Mouse (Mus musculus) neural tube, embryonic 11.5 days (tissue): ENCODE data around the gene Gm21190. TPM values are rescaled to one million over a fixed set of nuclear protein-coding genes. Genes with fewer than 3 reads are reported as not detected.
"Not testable (repeated sequence)": the region's sequence is repeated elsewhere in the genome, so short reads cannot be mapped to it uniquely, and the experiment has no call there.

ENCODE experiments used
- ATAC-seq: fragments of 200-750 bp; cut with Nextera tagmentation; 2 replicates; pipeline ENCODE4 v1.8.0; 2017; ENCODE audit warnings: moderate number of reproducible peaks, mild to moderate bottlenecking, moderate TSS enrichment, moderate library complexity; ENCODE audit not compliant: insufficient read depth, low FRiP score, low TSS enrichment
- DNase-seq: peaks from one replicate; pipeline ENCODE4 v3.0.0-alpha.2; 2015; ENCODE audit warnings: low spot score
- H3K27ac ChIP-seq: fragments of 300-500 bp; sonication (generic); 2 replicates; pipeline ENCODE4 v1.5.1; 2014; ENCODE audit warnings: low read depth, mild to moderate bottlenecking, low read length
- H3K27me3 ChIP-seq: fragments of 300-500 bp; sonication (generic); 2 replicates; pipeline ENCODE4 v1.6.1; 2014; ENCODE audit warnings: mild to moderate bottlenecking, low read length, mixed read lengths; ENCODE audit not compliant: control insufficient read depth, insufficient read depth
- H3K36me3 ChIP-seq: fragments of 300-500 bp; sonication (generic); 2 replicates; pipeline ENCODE4 v1.6.1; 2014; ENCODE audit warnings: mild to moderate bottlenecking, low read length, moderate library complexity, mixed read lengths; ENCODE audit not compliant: control insufficient read depth, insufficient read depth
- H3K4me1 ChIP-seq: fragments of 300-500 bp; sonication (generic); 2 replicates; pipeline ENCODE4 v1.6.1; 2014; ENCODE audit warnings: low read length, mixed read lengths; ENCODE audit not compliant: control insufficient read depth, insufficient read depth
- H3K4me2 ChIP-seq: fragments of 300-500 bp; sonication (generic); 2 replicates; pipeline ENCODE4 v1.6.1; 2014; ENCODE audit warnings: low read depth, mild to moderate bottlenecking, moderate library complexity
- H3K4me3 ChIP-seq: fragments of 300-500 bp; sonication (generic); 2 replicates; pipeline ENCODE4 v1.5.1; 2014; ENCODE audit warnings: low read depth, low read length
- H3K9ac ChIP-seq: fragments of 300-500 bp; sonication (generic); 2 replicates; pipeline ENCODE4 v1.6.1; 2014; ENCODE audit warnings: mild to moderate bottlenecking, low read length
- H3K9me3 ChIP-seq: fragments of 300-500 bp; sonication (generic); 2 replicates; pipeline ENCODE4 v1.6.1; 2016; ENCODE audit warnings: low read length; ENCODE audit not compliant: control insufficient read depth
- WGBS: fragments of 180-500 bp; shearing (Covaris S2); extraction: QIAGEN DNeasy Blood & Tissue Kit; methylation state at CpG from one replicate; pipeline ENCODE4 v1.1.7; 2014; 5-methylcytosine and 5-hydroxymethylcytosine counted together
- polyA plus RNA-seq: library from polyadenylated mRNA; unstranded; fragments of >200 nt; fragmentation: Nextera tagmentation; extraction: Ambion mirVana; gene quantifications from 2 replicates; pipeline ENCODE4 v1.2.1, GENCODE M21; 2014

Gene Gm21190
- polyA plus RNA-seq, 1 experiment from 2014 or later = not detected

- 47% methylated on average over 2 of the region's 2 CpGs for WGBS
- DNase-seq = peak; percentile 7
- not testable (repeated sequence) for H3K4me1 ChIP-seq, H3K27me3 ChIP-seq, H3K4me2 ChIP-seq, ATAC-seq, H3K4me3 ChIP-seq, H3K27ac ChIP-seq, H3K9me3 ChIP-seq, H3K36me3 ChIP-seq, H3K9ac ChIP-seq
These were observed 7.0 kb downstream of the Gm21190 start for GRCm38 (mm10) chr5:15522028-15522427.

DNA sequence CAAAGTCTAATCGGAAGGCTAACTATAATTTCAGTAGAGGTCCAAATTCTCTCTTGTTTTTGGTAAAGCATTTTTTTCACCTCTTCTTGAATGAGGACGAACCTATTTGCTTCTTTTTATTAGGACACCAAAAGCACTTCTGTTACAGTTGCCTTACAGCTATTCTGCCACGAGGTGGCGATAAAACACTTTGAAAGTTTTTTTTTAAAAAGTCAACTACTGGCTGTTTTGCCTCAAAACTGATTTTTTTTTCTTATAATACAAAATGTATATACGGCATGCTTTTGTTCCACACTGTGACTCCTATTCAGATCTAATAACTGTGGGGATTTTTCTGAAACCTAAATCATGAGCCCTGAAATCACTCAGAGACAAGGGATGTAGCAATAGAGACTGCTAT, 8.6 kb downstream of the Gm21190 start:
- H3K4me1 ChIP-seq, DNase-seq, H3K9ac ChIP-seq, H3K27me3 ChIP-seq, H3K4me3 ChIP-seq, H3K27ac ChIP-seq, H3K9me3 ChIP-seq, H3K36me3 ChIP-seq, H3K4me2 ChIP-seq, ATAC-seq: not testable (repeated sequence)
- WGBS = 22% methylated on average over 5 of the region's 5 CpGs

DNA sequence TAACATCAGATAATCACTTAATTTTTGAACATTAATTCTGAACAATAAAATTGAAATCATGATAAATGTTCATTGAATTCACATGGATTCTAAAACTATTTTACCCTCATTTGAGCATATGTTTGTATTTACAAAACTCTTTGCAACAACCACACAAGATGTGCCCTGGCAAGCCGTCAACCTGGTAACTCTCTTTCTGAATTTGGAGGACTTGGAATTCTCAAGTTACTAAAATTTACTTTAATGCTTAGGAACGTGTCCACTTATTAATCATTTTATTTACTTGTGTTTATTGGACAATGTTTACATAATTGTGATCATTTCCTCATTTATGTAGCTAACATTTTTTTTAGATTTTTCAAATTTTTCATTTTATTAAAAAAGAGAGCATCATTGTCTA, 11.9 kb downstream of the Gm21190 start:
- DNase-seq, H3K36me3 ChIP-seq, H3K9me3 ChIP-seq, H3K9ac ChIP-seq, H3K4me3 ChIP-seq, H3K27ac ChIP-seq, H3K27me3 ChIP-seq, H3K4me2 ChIP-seq, H3K4me1 ChIP-seq: not testable (repeated sequence)
- ATAC-seq = peak; percentile 48; the same call in 1 of the 2 replicates
- 76% methylated on average over 2 of the region's 2 CpGs for WGBS

- not testable (repeated sequence) for H3K27ac ChIP-seq, H3K36me3 ChIP-seq, H3K4me2 ChIP-seq, H3K9me3 ChIP-seq, H3K4me3 ChIP-seq, H3K27me3 ChIP-seq, DNase-seq, H3K9ac ChIP-seq, H3K4me1 ChIP-seq
- 64% methylated on average over 3 of the region's 3 CpGs for WGBS
- peak; percentile 39; the same call in 1 of the 2 replicates for ATAC-seq
These were observed 16.8 kb downstream of the Gm21190 start for GRCm38 (mm10) chr5:15512236-15512635.

- not testable (repeated sequence) for DNase-seq, H3K9me3 ChIP-seq, H3K36me3 ChIP-seq, H3K4me1 ChIP-seq, H3K27ac ChIP-seq, H3K4me3 ChIP-seq, ATAC-seq, H3K4me2 ChIP-seq, H3K9ac ChIP-seq, H3K27me3 ChIP-seq
- 86% methylated on average over 1 of the region's 1 CpGs for WGBS
These were observed 19.1 kb downstream of the Gm21190 start for GRCm38 (mm10) chr5:15509911-15510310.

DNA sequence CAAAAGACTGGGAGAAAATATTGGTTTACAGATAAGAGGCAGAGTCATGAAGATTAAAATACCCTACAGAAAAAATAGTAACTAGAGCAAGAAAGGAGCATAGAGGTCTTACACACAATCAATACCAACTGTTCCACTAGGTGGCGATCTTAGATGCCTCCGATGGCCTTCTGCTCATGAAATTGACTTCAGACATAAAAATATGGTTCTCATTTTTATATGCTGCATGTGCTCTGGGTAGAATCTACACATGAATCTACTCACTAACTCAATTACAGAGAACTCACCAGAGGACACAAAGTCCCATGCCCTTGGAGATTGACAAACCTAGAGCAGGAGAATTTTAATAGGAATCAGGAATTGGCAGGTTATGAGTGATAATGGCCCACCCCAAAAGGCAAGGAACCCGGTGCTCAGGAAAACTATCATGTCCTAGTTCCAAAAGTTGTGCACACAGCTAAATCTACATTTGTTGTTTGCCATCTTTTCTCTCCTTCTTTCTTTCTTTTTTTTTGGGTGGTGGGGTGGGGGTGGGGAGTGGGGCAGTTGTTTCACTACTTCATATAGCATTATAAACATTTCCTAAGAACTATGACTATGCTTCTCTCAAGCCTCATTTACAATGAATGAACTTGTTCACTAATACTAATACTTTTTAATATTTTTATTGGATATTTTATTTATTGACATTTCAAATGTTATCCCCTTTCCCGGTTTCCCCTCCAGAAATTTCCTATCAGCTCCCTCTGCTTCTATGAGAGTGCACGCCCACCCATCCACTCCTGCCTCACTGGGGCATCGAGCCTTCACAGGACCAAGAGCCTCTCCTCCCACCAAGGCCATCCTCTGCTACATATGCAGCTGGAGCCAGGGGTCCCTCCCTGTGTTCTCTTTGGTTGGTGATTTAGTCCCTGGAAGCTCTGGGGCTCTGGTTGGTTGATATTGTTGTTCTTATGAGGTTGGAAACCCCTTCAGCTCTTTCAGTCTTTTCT, 20.3 kb downstream of the Gm21190 start:
- not testable (repeated sequence) for H3K27ac ChIP-seq, H3K4me2 ChIP-seq, H3K27me3 ChIP-seq, H3K9me3 ChIP-seq, H3K9ac ChIP-seq, DNase-seq, H3K4me3 ChIP-seq, ATAC-seq, H3K36me3 ChIP-seq, H3K4me1 ChIP-seq
- WGBS = 67% methylated on average over 6 of the region's 6 CpGs

GRCm38 (mm10) chr5:15507757-15508459, 21.1 kb downstream of the Gm21190 start:
- H3K36me3 ChIP-seq, H3K4me1 ChIP-seq, H3K9me3 ChIP-seq, H3K27ac ChIP-seq, H3K4me3 ChIP-seq, H3K4me2 ChIP-seq, DNase-seq, H3K27me3 ChIP-seq, H3K9ac ChIP-seq: not testable (repeated sequence)
- WGBS = 69% methylated on average over 6 of the region's 6 CpGs
- peak; percentile 74 for ATAC-seq

DNA sequence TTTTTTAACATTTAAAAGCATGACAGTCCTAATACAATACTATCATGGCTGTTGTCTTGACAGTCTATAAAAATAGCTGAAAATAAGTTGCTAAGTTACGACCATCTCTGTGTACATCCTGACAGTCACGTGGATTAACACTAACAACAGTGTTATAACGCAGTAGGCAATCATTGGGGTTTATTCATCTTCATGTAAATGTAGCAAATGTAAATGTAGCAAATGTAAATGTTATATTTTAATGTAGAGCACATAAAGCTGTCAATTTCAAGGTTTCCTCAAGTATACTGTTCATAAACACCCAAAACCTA, 21.8 kb downstream of the Gm21190 start:
- Histone ChIP-seq H3K4me2 (no peak overlapping the region), H3K27me3 (no peaks in the 10 kb centered on the region), H3K27ac (no peak overlapping the region), H3K36me3 (no peaks in the 10 kb centered on the region), H3K9me3 (peaks cover 8% of the 10 kb centered on the region), H3K4me1 (no peaks in the 10 kb centered on the region), H3K9ac (no peak overlapping the region), H3K4me3 (no peak overlapping the region)
- ATAC-seq (peak; percentile 56; the same call in 1 of the 2 replicates), DNase-seq (no peak)
- WGBS = 69% methylated on average over 3 of the region's 3 CpGs
